Mouse (Mus musculus) olfactory bulb, adult 2 months (tissue): ENCODE results near the gene Gm10190.

Experiments used
- CTCF ChIP-seq: fragments of 200-500 bp; IDR thresholded peaks from 2 replicates; pipeline ENCODE4 v1.5.1; 2012; ENCODE audit warnings: low read depth, mild to moderate bottlenecking, low read length, moderate library complexity; ENCODE audit not compliant: insufficient read depth
- POLR2A ChIP-seq: fragments of 200-500 bp; IDR thresholded peaks from 2 replicates; pipeline ENCODE4 v1.6.1; 2012; ENCODE audit warnings: mild to moderate bottlenecking, low read depth, low read length, moderate library complexity; ENCODE audit not compliant: insufficient read depth

DNA sequence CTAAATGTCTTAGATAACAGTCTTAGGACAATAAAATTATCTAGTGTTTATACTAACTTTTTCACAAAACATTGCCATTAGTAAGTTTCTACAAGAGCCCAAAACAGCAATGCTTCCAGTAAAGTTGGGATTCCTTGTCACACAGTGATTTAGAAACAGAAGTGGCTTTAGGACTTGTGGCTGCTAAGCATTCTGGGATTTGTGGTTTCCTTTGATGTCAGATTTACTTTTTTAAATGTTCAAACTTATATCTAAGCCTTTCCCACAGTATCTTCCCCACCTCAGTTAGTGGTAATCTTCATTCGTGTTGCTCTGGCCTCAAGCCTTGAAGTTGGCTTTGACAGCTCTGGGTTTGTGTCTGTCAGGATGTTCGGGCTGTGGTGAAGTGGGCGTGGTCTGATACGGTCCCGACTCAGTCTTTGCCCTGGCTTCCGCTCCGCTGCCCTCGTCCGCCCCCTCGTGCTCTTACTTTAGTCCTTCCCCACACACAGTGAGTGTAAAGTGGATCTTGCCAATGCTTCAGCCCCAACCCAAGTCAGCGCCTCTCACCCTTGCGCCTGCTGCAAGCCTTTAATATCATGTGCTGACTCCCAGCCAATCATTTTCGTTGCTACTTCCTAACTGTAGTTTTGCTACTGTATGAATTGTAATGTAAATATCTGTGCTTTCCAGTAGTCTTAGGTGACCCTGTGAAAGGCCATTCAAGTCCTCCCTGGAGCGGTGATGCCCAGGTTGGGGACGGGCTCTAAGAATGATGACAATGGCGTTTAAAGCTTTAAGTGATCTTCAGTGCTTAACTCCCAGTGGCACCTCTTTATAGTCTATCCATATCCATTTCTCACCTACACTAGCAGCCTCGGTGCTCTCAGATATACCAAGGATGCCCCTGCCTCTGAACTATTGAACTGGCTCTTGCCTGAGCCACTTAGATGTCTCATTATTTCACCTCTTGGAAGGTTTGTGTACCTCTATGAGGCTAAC is 18.4 kb upstream of the Gm10190 start:
- TF ChIP-seq CTCF (no peak), POLR2A (no peak)
